Mouse (Mus musculus) heart, postnatal 0 days (tissue): ENCODE measurements around the gene Cpm.

Experiments
- CTCF ChIP-seq: IDR thresholded peaks from 2 replicates; pipeline ENCODE4 v1.5.1; 2016; ENCODE audit warnings: antibody characterized with exemption, control low read depth, low read depth
- EP300 ChIP-seq: IDR thresholded peaks from 2 replicates; pipeline ENCODE4 v1.6.1; 2016; ENCODE audit warnings: antibody characterized with exemption, low read depth

DNA sequence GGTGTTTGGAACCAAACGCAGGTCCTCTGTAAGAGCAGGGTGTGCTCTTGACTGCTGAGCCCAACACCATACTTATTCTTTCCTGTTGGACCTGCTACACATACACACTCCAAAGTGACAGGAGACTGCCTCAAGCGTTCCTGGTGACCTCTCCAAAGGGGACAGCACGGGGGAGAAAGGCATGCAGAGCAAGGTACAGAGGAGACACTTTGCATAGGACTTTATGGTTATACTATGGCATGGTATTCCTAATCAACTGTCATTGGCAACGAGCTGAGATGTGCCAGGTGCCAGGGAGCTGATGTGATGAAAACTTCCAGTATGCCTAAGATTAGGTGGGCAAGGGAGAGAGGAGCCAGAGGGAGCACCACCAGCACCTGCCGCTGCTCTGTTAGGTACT, 107.3 kb downstream of the Cpm start:
- no peak for TF ChIP-seq CTCF
- no peak for TF ChIP-seq EP300
